Mouse (Mus musculus): ENCODE data around the gene Fam217b. TPM values are rescaled to one million over a fixed set of nuclear protein-coding genes. Genes with fewer than 3 reads are reported as not detected.

The Fam217b gene
- 2.2 TPM for polyA plus RNA-seq (2014; fragmentation: Illumina TruSeq; extraction: RNeasy Lipid Tissue Mini Kit (QIAGEN cat#74804); ENCODE audit: low read depth, low replicate concordance)

GRCm38 (mm10) chr2:178414261-178415149, at the start of gene Fam217b, which contains the start of gene Ppp1r3d:
Gene Fam217b (plus strand): TSS chr2:178414524.
Gene Ppp1r3d (minus strand): TSS chr2:178414472.

GRCm38 (mm10) chr2:178407053-178407815, 7.1 kb upstream of the Fam217b start, which contains the start of gene Sycp2:
Gene Sycp2 (minus strand): TSS chr2:178407685.

GRCm38 (mm10) chr2:178430231-178430630, 15.9 kb downstream of the Fam217b start, which contains the start of gene Cdh26:
Gene Cdh26 (plus strand): TSS chr2:178430531.

Other genes starting within 250 kb of the Fam217b start
- gene Sycp2, start 6.8 kb upstream of the Fam217b start, polyA plus RNA-seq (2014; fragmentation: Illumina TruSeq; extraction: RNeasy Lipid Tissue Mini Kit (QIAGEN cat#74804); ENCODE audit: low read depth, low replicate concordance): 0.40 TPM
- 0.97 TPM for gene Ppp1r3d, start 52 bp upstream of the Fam217b start, polyA plus RNA-seq (2014; fragmentation: Illumina TruSeq; extraction: RNeasy Lipid Tissue Mini Kit (QIAGEN cat#74804); ENCODE audit: low read depth, low replicate concordance)
- gene Cdh26, start 16.0 kb downstream of the Fam217b start, polyA plus RNA-seq (2014; fragmentation: Illumina TruSeq; extraction: RNeasy Lipid Tissue Mini Kit (QIAGEN cat#74804); ENCODE audit: low read depth, low replicate concordance): not detected